Mouse (Mus musculus) macrophage (primary cell): ENCODE data around the gene Gm17662. TPM values are rescaled to one million over a fixed set of nuclear protein-coding genes. Genes with fewer than 3 reads are reported as not detected.

Source experiments
- H3K27ac ChIP-seq: fragments of 350-480 bp; formaldehyde crosslinking; 2 replicates; pipeline ENCODE4 v1.9.0; 2021
- H3K36me3 ChIP-seq: fragments of 350-480 bp; formaldehyde crosslinking; 2 replicates; pipeline ENCODE4 v1.9.0; 2021; ENCODE audit errors: inconsistent target
- H3K4me3 ChIP-seq: fragments of 350-480 bp; formaldehyde crosslinking; 2 replicates; pipeline ENCODE4 v1.9.0; 2021; ENCODE audit errors: inconsistent target
- H3K79me2 ChIP-seq: fragments of 350-480 bp; formaldehyde crosslinking; 2 replicates; pipeline ENCODE4 v1.9.0; 2021; ENCODE audit errors: inconsistent target
- WGBS: methylation state at CpG from one replicate; pipeline ENCODE4 v1.1.7; 2026; ENCODE audit warnings: inconsistent platforms; ENCODE audit not compliant: missing documents; 5-methylcytosine and 5-hydroxymethylcytosine counted together
- polyA plus RNA-seq: library from polyadenylated mRNA; stranded (reverse); fragments of 250-400 nt; gene quantifications from 3 replicates; pipeline ENCODE4 v1.2.4, GENCODE M21; 2018; ENCODE audit warnings: inconsistent platforms
- total RNA-seq, 78 experiments: library from RNA; depleted of rRNA; stranded (reverse); fragments of 250-400 nt; gene quantifications; 1 replicate in 9 of 78; 2 replicates in 24 of 78; 3 replicates in 43 of 78; 4 replicates in 2 of 78; pipeline ENCODE4 v1.2.4; 2018; ENCODE audit warnings: inconsistent platforms in 56 of 78

Gm17662 gene
- total RNA-seq (2018; cell fraction: chromatin; rRNA removed) = not detected
- total RNA-seq (2018; cell fraction: cytosol; rRNA removed) = not detected
- total RNA-seq (2018; cell fraction: nucleus; rRNA removed) = not detected
- polyA plus RNA-seq = not detected in 3 replicates

- no peak within 1 kb of the TSS for H3K4me3 ChIP-seq
- no peak within 1 kb of the TSS for H3K27ac ChIP-seq
- no peaks in the 10 kb centered on the region for H3K36me3 ChIP-seq
- WGBS = 88% methylated on average over 1 of the region's 1 CpGs
- no peaks in the 10 kb centered on the region for H3K79me2 ChIP-seq
These were observed at the start of gene Gm17662 for GRCm38 (mm10) chr4:104857029-104857428. Gene Gm17662 (plus strand): TSS chr4:104857329.

- no peak overlapping the region for H3K27ac ChIP-seq
- H3K4me3 ChIP-seq = no peak overlapping the region
- WGBS = 88% methylated on average over 10 of the region's 10 CpGs
- H3K79me2 ChIP-seq = no peaks in the 10 kb centered on the region
- no peaks in the 10 kb centered on the region for H3K36me3 ChIP-seq
These were observed 46.3 kb upstream of the Gm17662 start for GRCm38 (mm10) chr4:104810710-104811286.

GRCm38 (mm10) chr4:104813617-104814016 lies 43.5 kb upstream of the Gm17662 start:
- WGBS = 83% methylated on average over 2 of the region's 2 CpGs
- Histone ChIP-seq H3K79me2 (no peaks in the 10 kb centered on the region), H3K4me3 (no peak overlapping the region), H3K36me3 (no peaks in the 10 kb centered on the region), H3K27ac (no peak overlapping the region)

- Histone ChIP-seq H3K27ac (no peak overlapping the region), H3K36me3 (no peaks in the 10 kb centered on the region), H3K79me2 (no peaks in the 10 kb centered on the region), H3K4me3 (no peak overlapping the region)
- 85% methylated on average over 4 of the region's 4 CpGs for WGBS
These were observed 40.5 kb upstream of the Gm17662 start for GRCm38 (mm10) chr4:104816519-104817232.

GRCm38 (mm10) chr4:104817509-104817908 lies 39.6 kb upstream of the Gm17662 start:
- WGBS = 72% methylated on average over 2 of the region's 2 CpGs
- Histone ChIP-seq H3K27ac (no peak overlapping the region), H3K79me2 (no peaks in the 10 kb centered on the region), H3K4me3 (no peak overlapping the region), H3K36me3 (no peaks in the 10 kb centered on the region)

- Histone ChIP-seq H3K36me3 (no peaks in the 10 kb centered on the region), H3K4me3 (no peak overlapping the region), H3K79me2 (no peaks in the 10 kb centered on the region), H3K27ac (no peak overlapping the region)
- WGBS = 81% methylated on average over 4 of the region's 4 CpGs
These were observed 38.1 kb upstream of the Gm17662 start for GRCm38 (mm10) chr4:104818986-104819385.

GRCm38 (mm10) chr4:104819891-104820290 lies 37.2 kb upstream of the Gm17662 start:
- no peaks in the 10 kb centered on the region for H3K79me2 ChIP-seq
- no peaks in the 10 kb centered on the region for H3K36me3 ChIP-seq
- WGBS = 75% methylated on average over 4 of the region's 4 CpGs
- no peak overlapping the region for H3K27ac ChIP-seq
- no peak overlapping the region for H3K4me3 ChIP-seq

GRCm38 (mm10) chr4:104823597-104824101 lies 33.5 kb upstream of the Gm17662 start:
- WGBS = 48% methylated on average over 4 of the region's 4 CpGs
- Histone ChIP-seq H3K27ac (no peak overlapping the region), H3K36me3 (no peaks in the 10 kb centered on the region), H3K79me2 (no peaks in the 10 kb centered on the region), H3K4me3 (no peak overlapping the region)

GRCm38 (mm10) chr4:104824381-104825077 lies 32.6 kb upstream of the Gm17662 start:
- Histone ChIP-seq H3K36me3 (no peaks in the 10 kb centered on the region), H3K79me2 (no peaks in the 10 kb centered on the region), H3K4me3 (no peak overlapping the region), H3K27ac (no peak overlapping the region)
- WGBS = 84% methylated on average over 6 of the region's 7 CpGs

GRCm38 (mm10) chr4:104828939-104829338 lies 28.2 kb upstream of the Gm17662 start:
- Histone ChIP-seq H3K79me2 (no peaks in the 10 kb centered on the region), H3K4me3 (no peak overlapping the region), H3K36me3 (no peaks in the 10 kb centered on the region), H3K27ac (no peak overlapping the region)
- 90% methylated on average over 5 of the region's 5 CpGs for WGBS

- Histone ChIP-seq H3K36me3 (no peaks in the 10 kb centered on the region), H3K79me2 (no peaks in the 10 kb centered on the region), H3K4me3 (no peak overlapping the region), H3K27ac (no peak overlapping the region)
- WGBS = 69% methylated on average over 5 of the region's 5 CpGs
These were observed 22.0 kb upstream of the Gm17662 start for GRCm38 (mm10) chr4:104835096-104835495.

GRCm38 (mm10) chr4:104838342-104838741 lies 18.8 kb upstream of the Gm17662 start:
- Histone ChIP-seq H3K79me2 (no peaks in the 10 kb centered on the region), H3K27ac (no peak overlapping the region)

GRCm38 (mm10) chr4:104842204-104842603 lies 14.9 kb upstream of the Gm17662 start:
- H3K27ac ChIP-seq = no peak overlapping the region
- WGBS = 94% methylated on average over 3 of the region's 5 CpGs
- no peak overlapping the region for H3K4me3 ChIP-seq
- no peaks in the 10 kb centered on the region for H3K36me3 ChIP-seq
- no peaks in the 10 kb centered on the region for H3K79me2 ChIP-seq

More at GRCm38 (mm10) chr4:104838342-104838741, 18.8 kb upstream of the Gm17662 start:
- Histone ChIP-seq H3K4me3 (no peak overlapping the region), H3K36me3 (no peaks in the 10 kb centered on the region)
- WGBS = 86% methylated on average over 2 of the region's 2 CpGs

- Histone ChIP-seq H3K79me2 (no peaks in the 10 kb centered on the region), H3K4me3 (no peak overlapping the region), H3K36me3 (no peaks in the 10 kb centered on the region), H3K27ac (no peak overlapping the region)
- WGBS = 80% methylated on average over 4 of the region's 4 CpGs
These were observed 13.6 kb upstream of the Gm17662 start for GRCm38 (mm10) chr4:104843546-104843945.

- WGBS = 72% methylated on average over 2 of the region's 2 CpGs
These were observed 1.9 kb upstream of the Gm17662 start for GRCm38 (mm10) chr4:104855216-104855615.

More at GRCm38 (mm10) chr4:104855216-104855615, 1.9 kb upstream of the Gm17662 start:
- H3K4me3 ChIP-seq = no peak overlapping the region
- no peaks in the 10 kb centered on the region for H3K36me3 ChIP-seq
- H3K27ac ChIP-seq = no peak overlapping the region
- no peaks in the 10 kb centered on the region for H3K79me2 ChIP-seq
